Mouse (Mus musculus): Measurements from ENCODE around the gene Tnik. TPM values are rescaled to one million over a fixed set of nuclear protein-coding genes. Genes with fewer than 3 reads are reported as not detected.

The Tnik gene
- polyA plus RNA-seq, 1 experiment from 2014 or later: 12.9 TPM

DNA sequence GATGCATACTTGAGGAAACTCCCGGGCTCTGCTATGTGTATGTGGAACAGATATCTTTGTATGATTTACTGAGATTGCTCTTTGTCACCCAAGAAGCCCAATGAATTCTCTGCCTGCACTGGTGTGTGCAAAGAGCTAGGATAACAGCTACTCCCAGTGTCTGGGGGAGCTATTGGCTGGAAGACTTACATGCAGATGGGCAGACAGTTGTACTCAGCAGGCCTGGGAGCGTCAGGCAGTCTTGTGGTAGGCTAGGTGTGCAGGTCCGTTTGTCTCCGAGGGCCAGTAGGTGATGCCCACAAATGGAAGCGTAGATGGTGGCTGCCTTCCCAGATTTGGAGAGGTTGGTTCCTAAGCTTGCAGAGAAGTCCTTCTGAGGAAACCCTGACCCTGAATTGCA lies 2.6 kb downstream of the Tnik start:
- WGBS: 67% methylated on average over 5 of the region's 5 CpGs
- H3K27ac ChIP-seq (replicated peaks): no peak overlapping the region
- H3K9ac ChIP-seq: no peak overlapping the region
- H3K9me3 ChIP-seq (replicated peaks): no peaks in the 10 kb centered on the region
- ATAC-seq (ENCODE audit: insufficient number of reproducible peaks, low FRiP score, low TSS enrichment, low read depth): no peak
- H3K4me2 ChIP-seq (replicated peaks): peak overlapping the region; percentile 96; the same call in 1 of the 2 replicates
- no peaks in the 10 kb centered on the region for H3K27me3 ChIP-seq
- H3K4me3 ChIP-seq (replicated peaks): 0 out of 2 replicates have a peak overlapping the region, but pooled peaks have one; percentile 74
- no peaks in the 10 kb centered on the region for H3K36me3 ChIP-seq
- H3K4me1 ChIP-seq: peaks cover 12% of the 10 kb centered on the region; the same call in 1 of the 2 replicates

DNA sequence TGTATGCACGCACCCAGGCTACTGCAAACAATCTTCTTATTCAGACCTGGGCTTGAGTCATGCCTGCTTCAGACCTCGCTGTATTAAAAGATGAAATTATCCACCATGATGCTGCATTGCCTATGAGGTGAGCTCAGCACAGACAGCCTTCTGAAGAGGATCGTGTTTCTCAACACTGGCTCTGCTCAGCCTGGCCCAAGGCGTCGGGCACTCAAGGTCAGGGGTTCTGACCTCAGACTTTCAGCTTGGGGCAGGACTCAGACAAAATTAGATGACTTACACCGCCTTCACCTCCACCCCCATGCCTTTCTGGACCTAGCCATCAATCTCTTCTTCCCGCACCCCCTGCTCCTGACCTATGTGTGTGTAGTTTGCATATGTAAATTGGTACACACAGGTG lies 4.2 kb downstream of the Tnik start:
- no peak for ATAC-seq (ENCODE audit: insufficient number of reproducible peaks, low FRiP score, low TSS enrichment, low read depth)
- Histone ChIP-seq H3K9ac (no peak overlapping the region), H3K9me3 (replicated peaks) (no peaks in the 10 kb centered on the region), H3K36me3 (no peaks in the 10 kb centered on the region), H3K4me2 (replicated peaks) (no peak overlapping the region), H3K27ac (replicated peaks) (no peak overlapping the region), H3K4me3 (replicated peaks) (no peak overlapping the region), H3K27me3 (no peaks in the 10 kb centered on the region), H3K4me1 (peaks cover 12% of the 10 kb centered on the region; the same call in 1 of the 2 replicates)
- 51% methylated on average over 7 of the region's 7 CpGs for WGBS

DNA sequence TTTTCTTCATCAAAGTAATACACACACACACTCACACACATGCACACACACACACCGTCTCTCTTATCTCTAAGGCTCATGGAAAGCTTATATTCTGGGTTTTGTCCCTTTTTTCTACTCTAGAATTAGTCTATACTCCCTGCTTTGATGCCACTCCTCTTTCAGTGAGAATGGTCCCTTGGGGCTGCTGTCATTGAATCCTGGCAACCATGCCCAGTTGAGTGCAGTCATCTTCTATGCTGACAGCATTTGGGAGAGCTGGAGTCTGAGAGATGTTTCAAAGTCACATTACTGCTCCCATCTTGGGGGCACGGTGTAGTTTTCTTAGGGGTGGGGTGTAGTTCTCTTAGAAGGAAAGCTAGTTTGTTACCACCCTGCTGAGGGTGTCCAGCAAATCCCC lies 6.7 kb downstream of the Tnik start:
- Histone ChIP-seq H3K27ac (replicated peaks) (no peak overlapping the region), H3K9ac (no peak overlapping the region), H3K36me3 (no peaks in the 10 kb centered on the region), H3K9me3 (replicated peaks) (no peaks in the 10 kb centered on the region), H3K4me1 (peaks cover 8% of the 10 kb centered on the region; the same call in 1 of the 2 replicates), H3K4me3 (replicated peaks) (no peak overlapping the region), H3K27me3 (no peaks in the 10 kb centered on the region), H3K4me2 (replicated peaks) (no peak overlapping the region)
- 62% methylated on average over 2 of the region's 2 CpGs for WGBS
- ATAC-seq (ENCODE audit: insufficient number of reproducible peaks, low FRiP score, low TSS enrichment, low read depth): no peak

DNA sequence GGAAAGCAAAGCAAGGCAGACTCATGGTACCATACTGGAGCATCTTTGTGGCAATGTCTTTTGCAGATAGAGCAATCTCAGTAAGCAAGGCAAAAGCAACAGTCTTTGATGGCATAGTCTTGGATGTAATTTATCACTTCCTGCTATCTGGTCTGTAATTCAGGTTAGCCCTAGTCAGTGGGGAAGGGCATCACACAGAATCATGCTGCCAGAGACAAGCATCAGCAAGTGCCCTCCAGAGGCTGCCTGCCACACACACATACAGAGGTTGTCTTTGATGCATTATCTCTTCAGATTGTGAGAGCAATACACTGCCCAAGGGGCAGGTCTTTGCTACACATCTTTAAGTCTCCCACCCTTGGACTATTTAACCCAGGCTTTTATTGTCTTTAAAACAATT lies 8.9 kb downstream of the Tnik start:
- Histone ChIP-seq H3K27ac (replicated peaks) (no peak overlapping the region), H3K9me3 (replicated peaks) (no peaks in the 10 kb centered on the region), H3K9ac (no peak overlapping the region), H3K36me3 (no peaks in the 10 kb centered on the region), H3K4me3 (replicated peaks) (no peak overlapping the region), H3K27me3 (no peaks in the 10 kb centered on the region), H3K4me2 (replicated peaks) (no peak overlapping the region), H3K4me1 (no peaks in the 10 kb centered on the region)
- ATAC-seq (ENCODE audit: insufficient number of reproducible peaks, low FRiP score, low TSS enrichment, low read depth): no peak

DNA sequence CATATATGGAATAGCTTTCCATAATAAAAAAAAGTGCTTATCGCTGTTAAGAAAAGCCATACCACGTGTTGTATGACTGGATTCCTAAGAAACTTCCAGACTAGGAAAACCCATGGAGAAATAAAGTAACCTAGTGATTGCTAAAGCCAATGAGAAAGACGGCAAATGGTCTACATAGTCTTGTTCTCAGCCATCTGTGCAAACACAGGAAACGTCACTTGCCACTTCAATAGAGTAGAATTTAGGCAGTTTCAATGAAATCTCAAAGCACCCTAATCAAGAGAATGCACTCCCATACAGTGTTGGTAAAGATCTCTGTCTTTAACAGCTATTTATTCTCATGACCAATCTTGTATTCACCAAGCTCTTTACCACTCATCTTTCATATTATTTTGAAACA lies 11.7 kb downstream of the Tnik start:
- WGBS: 90% methylated on average over 4 of the region's 4 CpGs
- H3K9ac ChIP-seq: no peak overlapping the region

DNA sequence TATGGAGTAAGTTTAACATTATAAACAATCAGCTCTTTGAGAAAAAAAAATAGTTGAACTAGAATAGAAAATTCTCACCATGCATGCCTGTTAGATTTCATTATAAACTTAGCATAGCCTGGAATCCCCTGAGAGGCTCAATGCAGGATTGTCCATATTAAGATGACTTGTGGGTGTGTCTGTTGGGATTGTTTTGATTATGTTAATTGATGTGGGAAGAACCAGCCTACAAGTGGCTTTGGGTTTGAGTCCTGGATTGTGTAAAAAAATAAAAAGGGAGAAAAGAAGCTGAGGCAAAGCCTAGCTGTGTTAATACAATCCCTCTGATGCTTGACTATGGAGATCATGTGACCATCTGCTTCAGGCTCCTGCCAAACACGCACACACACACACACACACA lies 26.7 kb downstream of the Tnik start:
- peak; percentile 47; the same call in 1 of the 2 replicates for ATAC-seq (ENCODE audit: insufficient number of reproducible peaks, low FRiP score, low TSS enrichment, low read depth)
- Histone ChIP-seq H3K4me1 (0 out of 2 replicates have a peak, but pooled peaks cover 7% of the 10 kb centered on the region), H3K4me3 (replicated peaks) (no peak overlapping the region), H3K27ac (replicated peaks) (no peak overlapping the region), H3K9ac (no peak overlapping the region), H3K4me2 (replicated peaks) (no peak overlapping the region), H3K27me3 (no peaks in the 10 kb centered on the region), H3K9me3 (replicated peaks) (no peaks in the 10 kb centered on the region), H3K36me3 (no peaks in the 10 kb centered on the region)
- 22% methylated on average over 1 of the region's 1 CpGs for whole genome bisulfite sequencing

More for the DNA sequence above, 11.7 kb downstream of the Tnik start:
- Histone ChIP-seq H3K4me2 (replicated peaks) (no peak overlapping the region), H3K27me3 (no peaks in the 10 kb centered on the region), H3K36me3 (no peaks in the 10 kb centered on the region), H3K9me3 (replicated peaks) (no peaks in the 10 kb centered on the region), H3K4me3 (replicated peaks) (no peak overlapping the region), H3K4me1 (no peaks in the 10 kb centered on the region), H3K27ac (replicated peaks) (no peak overlapping the region)
- ATAC-seq (ENCODE audit: insufficient number of reproducible peaks, low FRiP score, low TSS enrichment, low read depth): no peak

DNA sequence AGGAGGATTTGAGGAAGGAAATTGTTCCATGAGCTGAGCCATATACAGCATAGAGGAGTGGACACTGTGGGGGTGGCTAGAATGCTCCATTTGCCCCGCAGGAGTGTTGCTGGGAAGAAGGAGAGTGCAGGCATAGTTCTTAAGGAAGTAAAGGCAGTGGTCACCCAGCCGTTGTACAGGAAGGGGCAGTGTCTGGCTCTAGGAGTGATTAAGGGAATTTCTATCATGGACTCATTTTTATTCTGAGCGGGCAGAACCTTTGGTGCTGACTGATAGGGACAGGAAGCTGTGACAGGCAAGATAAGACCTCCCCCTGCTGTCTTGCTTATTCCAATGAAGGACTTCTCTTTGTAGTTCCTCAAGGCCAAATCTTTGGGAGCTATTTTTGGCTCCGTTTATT lies 38.4 kb downstream of the Tnik start:
- Histone ChIP-seq H3K27ac (replicated peaks) (no peak overlapping the region), H3K4me1 (no peaks in the 10 kb centered on the region), H3K9me3 (replicated peaks) (no peaks in the 10 kb centered on the region), H3K36me3 (no peaks in the 10 kb centered on the region), H3K4me3 (replicated peaks) (no peak overlapping the region), H3K4me2 (replicated peaks) (no peak overlapping the region), H3K9ac (no peak overlapping the region), H3K27me3 (no peaks in the 10 kb centered on the region)
- ATAC-seq (ENCODE audit: insufficient number of reproducible peaks, low FRiP score, low TSS enrichment, low read depth): no peak
- 76% methylated on average over 4 of the region's 4 CpGs for WGBS

DNA sequence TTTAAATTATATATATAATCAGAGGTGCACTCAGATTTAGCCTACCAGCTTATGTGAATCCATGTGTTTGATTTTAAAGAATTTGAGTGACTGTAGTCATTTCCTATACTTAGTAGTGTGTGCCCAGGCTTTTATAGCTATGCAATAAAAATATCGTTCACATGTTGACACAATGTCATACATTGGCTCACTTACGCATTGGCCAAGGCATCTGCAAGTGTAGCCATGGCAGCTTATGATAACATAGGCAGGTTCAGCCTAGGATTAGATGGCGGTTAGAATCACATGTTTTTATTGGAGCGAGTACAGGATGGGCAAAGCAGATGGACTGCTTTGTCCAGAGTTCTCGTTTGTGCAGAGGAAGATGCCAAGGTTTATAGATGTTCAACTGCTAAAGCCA lies 40.9 kb downstream of the Tnik start:
- H3K27ac ChIP-seq (replicated peaks): no peak overlapping the region
- H3K4me3 ChIP-seq (replicated peaks): no peak overlapping the region
- H3K4me1 ChIP-seq: no peaks in the 10 kb centered on the region
- WGBS: 90% methylated on average over 5 of the region's 5 CpGs
- no peaks in the 10 kb centered on the region for H3K9me3 ChIP-seq (replicated peaks)
- no peak overlapping the region for H3K4me2 ChIP-seq (replicated peaks)
- H3K9ac ChIP-seq: no peak overlapping the region
- no peaks in the 10 kb centered on the region for H3K27me3 ChIP-seq
- no peak for ATAC-seq (ENCODE audit: insufficient number of reproducible peaks, low FRiP score, low TSS enrichment, low read depth)
- H3K36me3 ChIP-seq: no peaks in the 10 kb centered on the region

DNA sequence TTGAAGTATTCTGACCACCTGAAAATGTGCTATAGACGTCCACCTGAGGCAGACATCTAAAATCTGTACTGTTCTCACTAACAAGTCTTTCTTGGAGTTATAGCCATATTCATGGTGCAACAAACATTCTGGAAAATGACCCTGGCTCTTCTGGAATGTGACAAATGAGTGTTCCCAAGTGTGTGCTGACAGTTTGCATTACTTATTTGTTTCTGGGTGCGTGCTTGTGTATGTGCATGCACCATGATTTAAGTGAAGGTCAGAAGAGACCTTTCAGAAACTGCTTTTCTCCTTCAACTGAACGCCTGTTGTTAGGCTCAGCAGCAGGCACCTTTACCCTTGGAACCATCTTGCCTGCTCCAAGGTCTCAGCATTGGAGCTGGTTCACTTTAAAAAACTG lies 43.8 kb downstream of the Tnik start:
- 83% methylated on average over 3 of the region's 3 CpGs for WGBS
- no peak overlapping the region for H3K4me2 ChIP-seq (replicated peaks)
- ATAC-seq (ENCODE audit: insufficient number of reproducible peaks, low FRiP score, low TSS enrichment, low read depth): no peak
- H3K4me1 ChIP-seq: no peaks in the 10 kb centered on the region
- H3K27me3 ChIP-seq: no peaks in the 10 kb centered on the region
- no peak overlapping the region for H3K9ac ChIP-seq
- H3K9me3 ChIP-seq (replicated peaks): no peaks in the 10 kb centered on the region
- H3K36me3 ChIP-seq: no peaks in the 10 kb centered on the region
- H3K27ac ChIP-seq (replicated peaks): no peak overlapping the region
- no peak overlapping the region for H3K4me3 ChIP-seq (replicated peaks)

DNA sequence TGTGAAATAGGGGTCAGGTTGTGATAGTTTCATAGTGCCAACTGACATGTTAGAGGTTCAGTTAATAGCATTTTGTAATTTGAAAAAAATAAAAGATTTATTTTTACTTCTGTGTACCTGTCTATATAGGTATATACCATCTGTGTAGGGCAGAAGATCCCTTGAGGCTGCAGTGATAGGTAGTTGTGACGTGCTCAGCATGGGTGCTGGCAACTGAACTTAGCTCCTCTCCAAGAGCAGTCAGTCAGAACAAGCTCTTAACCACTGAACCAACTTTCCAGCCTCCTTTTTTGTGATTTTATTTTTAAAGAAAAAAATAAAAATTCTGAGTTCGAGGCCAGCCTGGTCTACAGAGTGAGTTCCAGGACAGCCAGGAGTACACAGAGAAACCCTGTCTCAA lies 51.4 kb downstream of the Tnik start:
- H3K27ac ChIP-seq (replicated peaks): no peak overlapping the region
- no peaks in the 10 kb centered on the region for H3K36me3 ChIP-seq
- H3K9me3 ChIP-seq (replicated peaks): no peaks in the 10 kb centered on the region
- WGBS: 90% methylated on average over 2 of the region's 2 CpGs
- no peaks in the 10 kb centered on the region for H3K27me3 ChIP-seq
- H3K4me3 ChIP-seq (replicated peaks): no peak overlapping the region
- H3K4me1 ChIP-seq: no peaks in the 10 kb centered on the region
- no peak overlapping the region for H3K4me2 ChIP-seq (replicated peaks)
- H3K9ac ChIP-seq: no peak overlapping the region
- ATAC-seq (ENCODE audit: insufficient number of reproducible peaks, low FRiP score, low TSS enrichment, low read depth): no peak

DNA sequence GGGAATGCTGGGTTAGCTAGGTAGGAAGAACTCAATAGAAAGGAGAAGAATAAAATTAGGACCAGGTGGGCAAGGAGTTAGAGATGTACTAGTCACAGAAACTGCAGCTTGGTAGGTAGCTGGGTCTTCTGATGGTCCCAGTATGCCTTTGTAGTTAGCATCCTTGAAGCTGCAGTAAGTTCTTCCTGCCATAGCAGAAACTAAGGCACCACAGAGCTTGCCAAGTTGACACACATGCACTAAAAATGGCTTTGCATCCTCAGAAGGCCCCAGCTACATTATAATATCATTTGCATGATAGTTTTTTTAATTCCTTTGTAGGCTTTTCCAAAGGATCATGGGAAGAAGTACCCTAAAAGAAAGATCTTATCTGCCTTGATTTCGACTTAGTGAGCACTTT lies 54.3 kb downstream of the Tnik start:
- Histone ChIP-seq H3K4me3 (replicated peaks) (no peak overlapping the region), H3K36me3 (no peaks in the 10 kb centered on the region), H3K27ac (replicated peaks) (no peak overlapping the region), H3K4me2 (replicated peaks) (no peak overlapping the region), H3K27me3 (no peaks in the 10 kb centered on the region), H3K9ac (no peak overlapping the region), H3K4me1 (no peaks in the 10 kb centered on the region; the same call in 1 of the 2 replicates), H3K9me3 (replicated peaks) (no peaks in the 10 kb centered on the region)
- no peak for ATAC-seq (ENCODE audit: insufficient number of reproducible peaks, low FRiP score, low TSS enrichment, low read depth)
- 67% methylated on average over 1 of the region's 1 CpGs for WGBS

DNA sequence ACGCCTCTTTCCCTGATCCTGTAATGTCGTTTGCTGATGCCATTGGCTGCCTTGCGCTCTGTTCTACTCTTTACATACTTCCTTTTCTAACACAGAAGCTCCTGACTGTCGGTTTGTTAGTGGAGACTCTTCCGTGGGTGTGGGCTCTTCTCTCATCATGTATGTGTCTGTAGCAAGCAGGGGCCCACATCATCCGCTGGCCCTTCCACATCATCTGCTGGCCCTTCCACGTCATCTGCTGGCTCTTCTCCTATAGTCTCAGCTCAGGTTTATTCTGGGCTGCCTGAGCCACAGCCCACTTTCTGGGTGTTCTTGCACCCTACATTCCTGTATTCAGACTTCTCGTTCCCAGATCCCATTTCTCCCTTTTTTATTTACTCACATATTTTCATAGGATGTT lies 58.6 kb downstream of the Tnik start:
- no peaks in the 10 kb centered on the region for H3K9me3 ChIP-seq (replicated peaks)
- no peak for ATAC-seq (ENCODE audit: insufficient number of reproducible peaks, low FRiP score, low TSS enrichment, low read depth)
- H3K4me1 ChIP-seq: no peaks in the 10 kb centered on the region; the same call in 1 of the 2 replicates
- no peaks in the 10 kb centered on the region for H3K27me3 ChIP-seq
- no peak overlapping the region for H3K27ac ChIP-seq (replicated peaks)
- H3K36me3 ChIP-seq: no peaks in the 10 kb centered on the region
- 88% methylated on average over 8 of the region's 8 CpGs for WGBS
- no peak overlapping the region for H3K4me2 ChIP-seq (replicated peaks)
- no peak overlapping the region for H3K4me3 ChIP-seq (replicated peaks)
- no peak overlapping the region for H3K9ac ChIP-seq
